Mouse (Mus musculus) gastrocnemius, adult 18-20 months (tissue): ENCODE measurements around the gene Prkd2. TPM values are rescaled to one million over a fixed set of nuclear protein-coding genes. Genes with fewer than 3 reads are reported as not detected.

Source experiments
- DNase-seq: peaks from one replicate; pipeline ENCODE4 v3.0.0; 2021; ENCODE audit warnings: low spot score
- long read RNA-seq, 2 experiments: library from polyadenylated mRNA; stranded (forward); transcript quantifications; one replicate each; pipeline ENCODE4 v2.0.0; 2021
- total RNA-seq, 2 experiments: library from RNA; stranded (reverse); gene quantifications; 2 replicates each; pipeline ENCODE4 v1.2.3; 2021

Prkd2 gene
- total RNA-seq = 1 to 10 TPM; 4.9 to 5.9 TPM
- long read RNA-seq, experiment 1, partial matches to known transcripts = 2 of 6 reads
- long read RNA-seq, experiment 1, other reads (novel, unspliced or antisense) = 1 of 6 reads
- long read RNA-seq, experiment 2, partial matches to known transcripts = 0 of 3 reads
- long read RNA-seq, experiment 2, other reads (novel, unspliced or antisense) = 1 of 3 reads

DNA sequence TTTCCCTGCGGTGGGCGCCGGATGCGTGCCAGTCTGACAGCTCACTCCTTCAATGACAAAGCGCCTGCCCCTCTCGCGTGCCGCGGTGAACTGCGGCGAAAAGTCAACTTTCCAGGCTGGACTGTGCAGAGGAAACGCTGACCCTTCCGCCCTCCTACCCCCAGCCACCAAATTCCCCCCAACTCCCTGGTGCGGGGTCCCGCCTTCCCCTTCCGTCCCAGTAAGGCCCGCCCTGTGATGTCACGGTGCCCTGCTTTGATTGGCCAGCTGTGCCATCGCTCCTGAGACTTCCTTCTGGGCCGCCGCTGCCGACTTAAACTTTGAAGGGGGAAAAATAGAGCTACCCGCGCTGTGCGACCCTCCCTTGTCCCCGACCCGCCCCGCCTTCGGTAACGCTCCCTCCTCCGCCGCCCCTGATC lies at the start of gene Prkd2:
Gene Prkd2 (plus strand): TSS at position 258 of the 419 bp plus-strand sequence.
- DNase-seq = peak; percentile 94

DNA sequence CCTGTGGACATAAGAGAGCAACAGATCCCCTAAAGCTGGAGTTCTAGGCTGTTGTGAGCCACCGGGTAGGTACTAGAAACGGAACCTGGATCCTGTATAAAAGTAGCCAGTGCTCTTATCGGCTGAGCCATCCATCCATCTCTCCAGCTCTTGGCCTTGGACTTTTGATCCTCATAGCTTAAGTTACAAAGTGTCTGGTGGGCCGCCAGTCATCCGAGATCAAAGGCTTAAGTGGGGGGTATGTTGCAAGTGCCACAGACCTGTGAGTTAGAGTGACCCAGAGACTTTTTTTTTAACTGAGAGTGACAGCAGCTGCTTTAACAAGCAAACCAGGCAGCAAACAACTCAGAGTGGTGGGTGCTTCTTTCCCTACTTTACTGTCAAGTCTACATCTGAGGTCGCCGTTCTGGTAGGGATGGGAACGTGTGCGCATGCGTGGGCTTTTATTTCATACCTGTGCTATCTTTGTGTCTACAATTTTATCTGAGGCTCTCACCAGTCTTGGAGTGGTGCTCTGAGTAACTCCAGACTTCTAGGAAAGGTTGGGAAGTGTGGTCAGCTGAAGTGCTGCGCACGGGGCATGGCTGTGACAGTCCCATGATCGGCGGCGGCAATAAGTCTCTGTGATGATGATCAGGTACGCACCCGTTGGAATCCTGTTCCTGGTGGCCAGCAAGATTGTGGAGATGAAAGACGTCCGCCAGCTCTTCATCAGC lies 49.5 kb upstream of the Prkd2 start:
- DNase-seq = no peak

DNA sequence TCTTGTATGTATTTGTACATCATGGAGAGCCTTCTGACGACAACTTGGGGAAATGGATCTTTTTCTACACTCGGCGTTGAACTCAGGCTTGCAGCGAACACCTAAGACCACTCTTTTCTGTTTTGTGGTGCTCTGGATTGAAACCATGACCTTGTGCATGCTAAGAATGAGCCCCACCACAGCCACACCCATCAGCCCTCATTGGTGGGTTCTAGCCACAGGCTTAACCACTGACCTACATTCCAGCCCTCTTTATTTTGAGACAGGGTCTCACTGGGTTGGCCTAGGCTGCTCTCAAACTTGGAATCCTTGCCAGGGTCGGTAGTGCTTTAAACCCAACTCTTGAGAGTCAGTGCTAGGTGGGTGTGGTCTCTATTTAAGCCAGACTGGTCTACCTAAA lies 47.8 kb upstream of the Prkd2 start:
- no peak for DNase-seq

DNA sequence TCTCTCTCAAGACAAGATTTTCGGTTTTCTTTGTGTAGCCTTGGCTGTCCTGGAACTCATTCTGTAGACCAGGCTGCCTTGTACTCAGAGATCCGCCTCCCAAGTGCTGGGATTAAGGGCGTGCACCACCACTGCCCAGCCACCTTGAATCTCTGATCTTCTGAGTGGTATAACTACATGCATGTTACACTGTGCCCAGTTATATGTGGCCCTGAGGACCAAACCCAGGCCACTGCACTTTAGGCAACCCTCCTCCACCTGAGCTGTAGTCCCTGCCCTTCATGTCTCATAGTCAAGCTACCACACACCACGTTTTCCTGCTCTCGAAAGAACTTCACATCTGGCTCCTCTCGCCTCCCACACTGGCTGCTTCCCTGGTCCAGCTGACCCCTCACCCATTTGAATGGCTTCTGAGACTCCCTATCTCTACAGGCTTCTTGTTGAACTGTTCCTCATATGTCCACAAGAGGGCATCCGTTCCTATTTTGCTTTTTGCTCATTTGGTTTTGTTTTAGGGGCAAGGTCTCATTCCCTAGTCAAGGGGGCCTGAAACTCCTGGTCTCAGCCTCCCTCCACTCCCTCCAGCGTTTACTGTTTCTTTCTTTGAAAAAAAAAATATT lies 38.2 kb upstream of the Prkd2 start:
- DNase-seq = no peak

DNA sequence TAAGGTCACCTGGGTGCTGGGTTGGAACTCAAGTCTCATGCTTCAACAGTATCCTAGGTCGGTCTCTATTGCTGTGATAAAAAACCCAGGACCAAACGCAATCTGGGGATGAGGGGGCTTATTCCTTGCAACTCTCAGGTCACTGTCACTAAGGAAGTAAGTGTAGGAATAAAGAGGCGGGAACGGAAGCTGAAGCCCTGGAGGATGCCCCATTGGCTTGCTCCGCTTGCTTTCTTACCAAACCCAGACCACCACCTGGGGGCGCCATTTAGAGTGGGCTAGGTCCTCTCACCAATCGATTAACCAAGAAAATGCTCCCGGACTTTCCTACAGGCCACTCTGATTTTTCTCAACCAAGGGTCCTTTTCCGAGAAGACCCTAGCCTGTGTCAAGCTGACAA lies 34.8 kb upstream of the Prkd2 start:
- no peak for DNase-seq

DNA sequence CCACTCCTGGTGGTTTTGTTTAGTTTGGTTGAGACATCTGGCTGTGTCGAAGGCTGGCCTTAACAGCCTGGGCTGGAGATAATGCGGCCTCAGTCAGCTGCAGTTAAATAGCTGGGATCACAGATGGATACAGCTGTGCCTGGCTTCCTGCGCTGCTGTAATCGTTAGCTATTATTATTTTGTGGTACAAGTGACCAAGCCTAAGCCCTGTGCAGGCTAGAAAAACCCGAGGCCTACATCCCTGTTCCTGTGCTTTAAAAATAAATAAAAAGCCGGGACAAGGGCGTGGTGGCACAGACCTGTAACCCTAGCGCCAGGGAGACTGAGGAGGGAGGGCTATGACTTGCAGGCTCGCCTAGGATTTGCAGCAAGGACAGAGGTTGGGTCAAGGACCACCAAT lies 34.1 kb upstream of the Prkd2 start:
- DNase-seq = no peak

DNA sequence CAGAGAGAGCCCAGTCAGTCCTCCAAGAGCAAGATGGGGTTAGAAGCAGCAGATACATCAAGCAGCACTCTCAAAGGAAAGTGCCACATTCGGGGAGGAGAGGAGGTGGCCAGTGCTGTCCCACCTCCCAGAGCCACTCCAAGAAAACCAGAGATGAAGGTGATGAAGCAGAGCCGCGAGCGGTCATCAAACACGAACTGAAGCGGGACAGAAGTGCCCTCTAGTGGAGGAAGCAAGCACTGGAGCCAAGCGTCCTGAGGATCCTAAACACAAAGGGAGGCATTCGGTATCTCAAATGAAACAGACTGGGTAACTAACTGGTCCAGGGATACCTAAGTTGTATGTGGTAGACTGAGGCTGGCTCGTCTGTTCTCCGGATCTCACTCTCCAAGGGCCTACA lies 33.0 kb upstream of the Prkd2 start:
- DNase-seq = peak; percentile 77

DNA sequence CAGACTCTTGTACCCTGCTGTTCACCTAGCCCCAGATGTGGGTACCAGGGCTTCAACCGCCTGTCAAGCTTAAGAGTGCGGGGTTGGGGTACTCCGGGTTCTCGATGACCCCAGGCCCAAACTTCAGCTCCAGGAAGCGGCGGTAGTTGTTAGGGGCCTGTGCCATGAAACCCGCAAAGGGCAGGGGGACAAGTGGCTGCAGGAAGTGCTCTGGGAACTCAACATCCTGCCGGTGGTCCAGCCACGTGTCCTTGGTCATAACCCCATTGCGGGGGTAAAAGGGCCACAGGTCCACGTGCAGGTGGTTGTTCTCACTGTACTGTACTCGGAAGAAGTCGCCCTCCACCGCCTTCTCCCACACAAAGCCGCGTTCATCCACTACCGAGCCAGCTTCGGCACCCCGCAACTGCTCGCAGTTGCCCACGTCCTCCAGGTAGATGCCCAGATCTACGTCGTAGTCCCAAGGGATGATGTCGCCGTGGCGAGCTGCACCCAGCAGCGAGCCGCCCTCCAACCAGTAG lies 32.2 kb upstream of the Prkd2 start:
- no peak for DNase-seq

DNA sequence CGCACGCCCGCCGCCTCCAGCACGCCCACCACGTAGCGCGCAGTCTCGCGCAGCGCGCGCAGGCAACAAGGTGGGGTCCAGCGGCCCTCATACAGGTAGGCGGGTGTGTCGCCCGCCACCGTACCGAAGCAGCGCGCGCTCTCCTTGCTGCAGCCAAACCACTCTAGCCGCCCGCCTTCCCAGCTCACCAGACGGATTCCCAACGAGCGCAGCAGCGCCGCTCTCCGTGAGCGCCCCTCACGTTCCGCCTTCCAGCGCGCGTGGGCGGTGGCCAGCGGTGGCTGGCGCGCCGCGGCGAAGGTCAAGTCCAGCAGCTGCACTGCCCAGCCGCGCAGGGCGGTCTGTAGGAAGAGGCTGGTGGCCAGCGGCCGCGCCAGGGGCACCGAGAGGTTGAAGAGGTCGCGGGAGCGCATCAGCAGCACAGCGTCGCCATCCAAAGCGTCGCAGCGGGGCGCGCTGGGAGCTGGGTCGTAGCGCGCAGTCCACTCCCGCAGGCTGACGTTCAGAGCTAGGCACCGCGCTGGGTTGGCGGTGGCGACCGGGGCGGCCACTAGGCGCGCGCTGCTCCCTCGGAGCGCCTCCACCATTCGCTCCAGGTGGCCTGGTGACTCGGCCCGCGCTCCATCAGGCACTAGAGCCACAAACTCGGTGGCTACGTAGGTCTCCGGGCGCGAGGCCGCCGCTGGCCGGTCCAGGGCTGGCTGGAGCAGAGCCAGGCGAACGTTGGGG lies 31.6 kb upstream of the Prkd2 start:
- no peak for DNase-seq

DNA sequence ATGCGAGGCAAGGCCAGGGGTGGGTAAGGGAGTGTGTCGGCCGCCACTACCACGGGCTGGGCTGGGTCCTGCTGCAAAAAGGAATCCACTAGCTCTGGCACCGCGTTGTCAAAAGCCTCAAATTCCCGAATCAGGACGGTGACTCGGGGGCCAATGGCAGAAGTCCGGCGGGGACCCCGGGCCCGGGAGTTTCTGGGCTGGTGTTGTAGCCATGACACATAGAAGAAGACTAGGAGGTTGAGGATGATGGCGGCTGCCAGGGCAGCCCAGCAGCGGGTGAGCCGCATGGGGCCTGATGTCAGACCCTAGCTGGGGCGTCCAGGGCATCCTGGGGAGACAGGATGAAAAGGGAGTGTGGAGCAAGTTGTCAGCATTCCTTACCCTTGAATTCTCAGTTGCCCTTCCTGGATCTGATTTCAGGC lies 31.0 kb upstream of the Prkd2 start:
- DNase-seq = no peak

DNA sequence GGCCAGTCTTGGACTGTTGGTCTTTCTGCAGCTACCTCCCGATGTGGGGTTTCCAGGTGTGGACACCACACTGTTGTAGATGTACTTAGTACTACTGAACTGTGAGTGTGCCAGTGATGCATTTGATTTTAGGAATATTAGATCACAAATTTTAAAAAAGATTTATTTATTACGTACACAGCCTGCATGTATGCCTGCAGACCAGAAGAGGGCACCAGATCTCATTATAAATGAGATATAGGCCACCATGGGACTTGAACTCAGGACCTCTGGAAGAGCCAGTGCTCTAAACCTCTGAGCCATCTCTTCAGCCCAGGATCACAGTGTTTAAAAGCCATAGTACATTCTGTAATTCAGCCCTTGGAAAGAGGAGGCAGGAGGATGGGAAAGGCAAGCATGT lies 30.2 kb upstream of the Prkd2 start:
- no peak for DNase-seq

DNA sequence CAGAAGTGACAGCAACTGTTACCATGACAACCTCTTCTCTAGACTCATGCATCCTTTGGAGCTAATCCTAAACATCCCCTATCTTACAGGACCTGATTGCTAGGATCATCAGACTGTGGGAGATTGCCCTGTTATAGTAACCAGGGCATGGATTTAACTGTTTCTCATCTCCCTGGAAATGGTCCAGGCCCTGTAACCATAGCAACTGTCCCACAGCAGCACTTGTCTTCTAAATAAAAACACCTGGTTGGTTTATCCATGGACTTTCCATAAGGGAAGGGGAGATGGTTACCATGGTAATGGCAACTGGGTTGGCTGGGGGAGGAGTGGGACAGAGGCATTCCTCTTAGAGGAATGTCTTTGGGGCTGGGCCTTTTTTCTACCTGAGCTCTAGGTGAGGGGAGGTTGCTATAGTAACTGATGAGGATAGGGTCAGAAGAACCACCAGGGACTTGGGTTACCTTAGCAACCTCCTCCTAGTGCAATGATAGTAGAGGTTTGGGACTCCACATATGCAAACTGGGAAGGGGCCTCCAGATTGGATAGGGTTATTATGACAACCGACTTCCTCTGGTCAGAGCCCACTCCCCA lies 27.3 kb upstream of the Prkd2 start, which contains the start of gene Strn4:
Gene Strn4 (plus strand): TSS at position 539 of the 591 bp plus-strand sequence.
- DNase-seq = no peak

DNA sequence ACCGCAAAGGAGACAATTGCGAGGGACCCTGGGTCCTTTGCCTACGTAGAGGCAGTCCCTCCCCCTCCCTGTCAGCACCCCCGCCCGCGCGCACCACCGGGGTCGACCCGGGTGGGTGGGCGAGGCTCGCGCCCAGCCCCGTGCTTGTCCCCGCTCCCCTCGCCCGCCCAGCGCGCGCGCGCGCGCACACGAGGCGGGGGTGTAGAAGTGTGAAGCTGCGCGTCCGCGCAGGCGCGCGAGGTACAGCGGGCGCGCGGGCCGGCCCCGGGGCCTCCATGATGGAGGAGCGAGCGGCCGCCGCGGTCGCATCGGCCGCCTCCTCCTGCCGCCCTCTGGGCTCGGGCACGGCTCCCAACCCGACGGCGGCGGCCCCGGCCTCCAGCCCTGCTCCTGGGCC lies 26.6 kb upstream of the Prkd2 start:
- DNase-seq = peak; percentile 59

DNA sequence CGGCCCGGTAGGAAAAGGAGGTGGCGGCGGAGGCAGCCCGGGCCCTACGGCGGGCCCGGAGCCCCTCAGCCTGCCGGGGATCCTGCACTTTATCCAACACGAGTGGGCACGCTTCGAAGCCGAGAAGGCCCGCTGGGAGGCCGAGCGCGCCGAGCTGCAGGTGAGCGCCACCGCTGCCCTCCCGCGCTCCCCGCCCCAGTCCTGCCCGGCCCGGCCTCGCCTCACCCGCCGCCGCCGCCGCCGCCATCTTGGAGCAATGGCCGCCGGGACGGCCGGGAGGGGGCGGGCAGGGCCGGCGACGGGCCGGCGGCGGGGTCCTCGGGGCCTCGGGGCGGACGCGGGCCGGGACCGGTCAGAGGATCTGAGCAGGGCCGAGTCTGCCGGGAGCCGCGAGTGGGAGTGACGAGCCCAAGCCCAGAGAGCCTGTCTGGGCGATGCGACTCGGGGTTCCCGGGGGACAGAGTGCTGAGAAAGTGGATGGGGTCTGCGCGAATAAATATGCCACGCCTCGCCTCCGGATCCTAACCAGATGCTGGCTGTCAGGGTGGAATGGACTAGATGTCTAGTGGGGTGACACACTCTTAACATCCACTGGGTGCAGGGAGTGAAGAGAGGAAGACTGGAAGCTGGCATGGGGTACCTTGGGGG lies 26.1 kb upstream of the Prkd2 start, which contains the start of gene Fkrp:
Gene Fkrp (minus strand): TSS at position 258 of the 648 bp plus-strand sequence.
- peak; percentile 35 for DNase-seq

DNA sequence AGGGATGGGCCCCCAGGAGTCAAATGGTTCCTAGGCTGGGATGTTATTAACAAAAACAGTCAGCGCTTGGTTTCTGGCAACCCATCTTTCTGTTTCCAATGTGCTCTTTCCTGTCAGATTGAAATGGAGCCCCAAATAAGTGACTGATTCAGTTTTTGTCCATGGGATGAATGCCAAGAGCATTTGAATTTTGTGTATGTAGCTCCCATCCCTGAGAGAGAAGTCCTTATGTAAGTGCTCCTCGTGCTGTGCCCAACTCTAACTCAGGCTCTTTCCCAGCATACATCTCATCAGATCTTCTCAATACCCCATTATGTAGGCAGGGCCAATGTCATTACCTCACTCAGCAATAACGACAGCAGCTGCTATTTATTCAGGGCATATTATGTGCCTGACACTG lies 25.0 kb upstream of the Prkd2 start:
- DNase-seq = no peak

DNA sequence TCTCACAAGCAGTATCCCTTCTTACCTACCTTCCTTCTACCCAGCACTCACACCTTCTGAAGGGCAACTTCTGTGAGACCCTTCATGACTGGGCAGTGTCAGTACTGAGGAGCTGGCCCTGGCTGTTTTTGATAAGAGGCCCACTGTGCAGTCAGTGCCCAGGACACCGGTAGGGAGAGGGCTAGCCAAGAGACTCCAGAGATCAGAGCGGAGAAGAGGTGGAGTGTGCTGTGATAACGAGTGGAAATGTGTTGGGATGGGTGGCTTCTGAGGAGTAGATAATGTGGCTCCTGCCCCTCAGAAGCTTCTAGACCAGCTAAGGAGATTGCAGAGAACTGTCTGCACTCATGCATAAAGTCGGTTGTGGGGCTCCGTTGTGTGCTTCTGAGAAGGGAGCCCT lies 22.9 kb upstream of the Prkd2 start:
- DNase-seq = no peak

DNA sequence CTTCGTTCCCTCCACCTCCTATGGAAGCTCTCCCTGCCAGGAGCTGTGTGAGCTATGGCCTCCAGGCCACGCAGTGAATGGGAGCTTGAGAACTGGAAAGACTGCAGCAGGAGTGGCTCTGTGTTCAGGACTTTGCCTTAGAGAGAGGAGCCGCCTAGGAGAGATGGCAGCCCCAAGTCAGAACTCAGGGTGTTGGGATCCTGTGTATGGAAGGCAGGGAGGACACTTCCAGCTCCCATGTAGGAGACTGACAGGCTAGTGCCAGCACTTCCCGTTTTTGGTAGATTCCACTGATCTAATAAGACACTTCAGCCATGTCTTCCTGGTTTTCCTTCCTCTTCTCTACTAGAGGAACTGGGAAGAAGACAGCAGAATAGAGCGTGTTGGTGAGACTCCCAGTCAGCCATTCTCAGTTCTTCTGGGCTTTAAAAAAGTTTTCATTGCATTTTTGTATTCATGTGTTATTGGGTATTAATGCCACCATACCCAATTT lies 22.4 kb upstream of the Prkd2 start:
- no peak for DNase-seq

DNA sequence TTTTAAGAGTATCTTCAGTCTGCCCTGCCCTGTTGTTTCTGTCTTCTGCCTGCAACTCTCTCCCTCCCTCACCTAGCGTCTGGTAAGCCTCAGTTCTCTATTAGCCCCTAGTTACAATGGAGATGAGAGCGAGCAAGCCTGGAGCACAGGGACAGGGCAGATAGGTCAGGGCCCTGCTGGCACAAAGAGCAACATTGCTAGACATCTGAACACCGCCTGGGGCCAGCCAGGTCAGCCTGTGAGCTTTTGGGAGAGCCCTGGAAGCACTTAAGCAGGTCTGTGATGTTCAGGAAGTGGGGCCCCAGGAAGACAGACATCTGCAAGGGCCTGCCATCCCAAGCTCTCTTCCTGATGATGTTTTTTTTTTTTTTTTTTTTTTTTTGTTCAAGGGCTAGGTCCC lies 21.6 kb upstream of the Prkd2 start:
- no peak for DNase-seq

DNA sequence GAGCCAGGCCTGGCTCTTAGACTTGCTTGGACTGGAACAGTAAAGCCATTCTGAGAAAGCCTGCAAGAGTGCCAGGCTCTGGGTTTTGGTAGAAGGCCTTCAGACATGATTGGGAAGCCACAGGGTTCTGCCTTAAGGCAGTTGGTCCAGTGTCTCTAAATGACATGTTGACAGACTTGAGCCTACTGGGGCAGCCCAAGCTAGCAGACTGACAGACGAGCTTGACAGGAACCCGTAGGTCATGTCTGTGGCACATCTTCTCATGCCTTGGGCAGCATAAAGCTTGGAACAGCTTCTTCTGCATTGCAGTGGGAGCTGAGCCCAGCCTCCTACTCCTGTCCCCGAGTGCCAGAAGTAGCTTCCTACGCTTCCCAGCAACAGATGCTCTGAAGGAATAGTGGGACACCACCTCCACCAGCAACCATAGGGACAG lies 21.0 kb upstream of the Prkd2 start:
- DNase-seq = no peak

DNA sequence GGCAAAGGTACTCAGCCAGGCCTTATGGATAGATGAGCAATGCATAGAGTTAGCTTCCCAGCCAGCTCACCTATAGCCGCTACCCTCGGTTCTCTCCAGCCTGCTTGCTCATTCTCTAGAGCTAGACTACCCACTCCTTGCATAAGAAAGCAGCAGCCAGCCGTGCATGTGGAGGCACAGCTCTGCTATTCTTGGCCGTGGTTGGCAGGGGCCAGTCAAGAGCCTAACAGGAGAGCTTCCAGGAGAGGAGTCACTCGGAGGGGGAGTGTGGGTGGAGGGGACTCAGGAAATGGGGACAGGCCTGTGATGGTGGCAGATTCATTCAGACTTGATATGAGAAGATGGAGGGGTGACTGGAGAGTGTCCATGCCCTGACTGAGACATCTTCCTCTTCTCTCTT lies 19.0 kb upstream of the Prkd2 start:
- DNase-seq = peak; percentile 61

DNA sequence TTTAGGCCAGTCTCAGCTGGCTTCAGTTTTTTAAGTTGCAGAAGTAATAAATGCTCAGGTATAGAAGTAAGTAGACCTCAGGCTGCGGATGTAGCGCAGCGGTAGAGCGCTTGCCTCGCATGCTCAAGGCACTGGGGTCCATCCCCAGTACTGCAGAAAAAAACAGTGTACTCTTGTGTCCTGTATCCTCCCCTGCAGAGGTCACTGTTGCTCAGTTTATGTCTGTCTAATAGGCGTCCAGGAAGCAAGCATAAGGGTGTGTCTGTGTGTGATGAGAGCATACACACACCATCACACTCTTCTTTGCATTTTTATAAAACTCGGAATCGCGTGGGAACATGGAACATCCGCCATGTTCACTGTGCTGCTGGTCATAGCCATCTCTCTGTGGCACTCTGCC lies 16.9 kb upstream of the Prkd2 start:
- no peak for DNase-seq
